Mouse (Mus musculus): ENCODE measurements around the gene Pbx1. TPM values are rescaled to one million over a fixed set of nuclear protein-coding genes. Genes with fewer than 3 reads are reported as not detected.

Gene Pbx1
- 10 to 100 TPM; 13.5 to 18.4 TPM for total RNA-seq (2023)

GRCm38 (mm10) chr1:168432232-168432280 lies at the start of gene Pbx1:
Gene Pbx1, minus strand, starts transcription at chr1:168432270.

